Mouse (Mus musculus) monocyte, adult 5-6 weeks (primary cell): ENCODE data around the gene Itm2b. TPM values are rescaled to one million over a fixed set of nuclear protein-coding genes. Genes with fewer than 3 reads are reported as not detected.

ENCODE experiments used
- ATAC-seq: fragments of 153-309, 156-312 bp; replicated peaks from 2 replicates; pipeline ENCODE4 v1.8.0; 2017; ENCODE audit warnings: mild to moderate bottlenecking; ENCODE audit not compliant: low TSS enrichment, insufficient number of reproducible peaks, severe bottlenecking, poor library complexity, low FRiP score
- total RNA-seq: library from RNA; stranded (forward); fragments of 200-1000, 200-491, 200-594 nt; gene quantifications from 3 replicates; pipeline ENCODE4 v1.2.3, GENCODE M21; 2017

Gene Itm2b
- total RNA-seq: 1,022 to 1,179 TPM (median 1,153 TPM) in 3 replicates

- peak; percentile 45 for ATAC-seq
These were observed at the start of gene Itm2b for GRCm38 (mm10) chr14:73384913-73385719. Gene Itm2b (minus strand): TSS chr14:73385289.

DNA sequence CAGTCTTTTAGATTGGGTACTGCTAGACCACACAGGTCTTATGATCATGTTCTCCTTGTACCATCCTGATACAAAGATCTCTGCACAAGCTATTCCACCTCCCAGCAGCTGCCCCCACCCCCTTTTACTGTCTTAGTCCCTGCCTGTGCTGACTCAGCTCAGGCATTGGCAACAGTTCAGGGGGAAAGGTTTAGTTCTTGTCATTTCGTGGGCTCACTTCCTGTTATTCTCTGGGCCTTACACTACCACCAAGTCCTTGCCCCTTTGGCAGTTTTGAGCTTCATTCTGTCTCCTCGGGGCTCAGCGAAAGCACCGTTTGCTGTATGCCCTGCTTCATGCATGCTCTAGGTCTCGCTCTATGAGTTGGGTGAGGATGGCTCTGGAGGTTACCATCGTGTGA is 48.4 kb upstream of the Itm2b start:
- peak; percentile 80 for ATAC-seq

DNA sequence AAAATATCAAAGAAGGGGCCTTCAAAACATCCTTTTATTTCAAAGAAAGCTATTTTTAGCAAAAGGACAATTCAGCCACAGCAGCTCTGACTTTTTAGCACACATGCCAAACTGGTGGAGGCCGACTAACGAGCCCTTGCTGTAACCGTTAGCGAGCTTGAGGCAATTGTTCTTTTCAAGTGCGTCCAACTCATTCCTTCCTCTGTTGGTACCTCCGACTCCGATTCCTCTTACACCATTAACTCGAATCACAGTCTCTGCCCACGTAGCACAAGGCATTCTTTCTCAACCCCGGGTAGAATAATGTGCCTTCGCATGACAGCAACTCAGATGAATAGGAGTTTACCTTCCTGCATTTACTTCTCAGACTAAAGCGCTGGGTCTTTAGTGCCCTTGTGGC is 45.5 kb upstream of the Itm2b start:
- no peak for ATAC-seq

- no peak for ATAC-seq
These were observed 40.5 kb upstream of the Itm2b start for GRCm38 (mm10) chr14:73425571-73426041.

- no peak for ATAC-seq
These were observed 39.9 kb upstream of the Itm2b start for GRCm38 (mm10) chr14:73424961-73425360.

GRCm38 (mm10) chr14:73423542-73423941 is 38.5 kb upstream of the Itm2b start:
- no peak for ATAC-seq

- no peak for ATAC-seq
These were observed 37.5 kb upstream of the Itm2b start for GRCm38 (mm10) chr14:73422621-73423020.

DNA sequence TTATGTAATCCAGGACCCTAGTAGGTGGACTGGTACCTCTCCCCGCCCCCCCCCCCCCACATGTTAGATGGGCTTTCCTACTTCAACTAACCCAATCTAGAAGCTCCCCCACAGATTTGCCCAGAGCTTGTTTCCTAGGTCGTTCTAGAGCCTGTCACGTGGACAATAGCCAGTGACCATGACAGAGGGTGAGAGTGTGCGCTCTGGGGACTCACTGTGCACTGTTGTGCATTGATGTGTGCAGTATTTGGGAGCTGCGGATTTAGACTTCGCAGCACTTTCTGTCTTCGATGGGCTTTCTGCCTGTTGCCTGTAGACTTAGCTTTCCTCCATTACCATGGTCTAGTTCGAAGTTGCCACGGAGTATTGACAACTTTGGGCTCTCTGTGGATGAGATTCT is 36.5 kb upstream of the Itm2b start:
- ATAC-seq: no peak

DNA sequence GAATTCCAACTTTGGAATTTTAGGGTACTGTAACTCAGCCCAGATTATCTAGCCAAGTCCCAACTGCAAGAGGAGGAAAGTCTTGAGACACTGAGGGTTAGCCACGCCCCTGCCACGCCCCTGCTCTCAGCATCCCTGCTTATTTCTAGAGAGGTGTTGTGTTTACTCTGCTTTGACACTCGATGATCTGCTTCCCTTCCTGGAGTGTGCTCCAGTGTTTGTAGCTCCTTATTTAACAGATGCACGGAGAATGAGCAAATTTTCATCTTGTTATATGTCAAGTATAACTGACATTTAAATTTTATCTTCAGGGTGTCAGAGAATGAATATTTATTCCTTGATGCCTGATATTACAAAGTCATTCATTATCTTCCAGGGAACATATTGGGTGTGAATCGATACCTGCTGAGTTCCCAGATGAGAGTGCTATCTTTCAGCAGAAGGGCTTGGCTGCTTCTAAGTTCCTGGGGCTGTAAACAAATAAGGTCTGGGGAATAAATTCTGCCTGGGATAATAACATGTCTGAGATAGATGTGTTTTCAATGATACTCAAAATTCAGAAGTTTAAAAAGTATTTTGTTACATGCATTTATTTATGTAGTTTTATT is 35.2 kb upstream of the Itm2b start:
- no peak for ATAC-seq

DNA sequence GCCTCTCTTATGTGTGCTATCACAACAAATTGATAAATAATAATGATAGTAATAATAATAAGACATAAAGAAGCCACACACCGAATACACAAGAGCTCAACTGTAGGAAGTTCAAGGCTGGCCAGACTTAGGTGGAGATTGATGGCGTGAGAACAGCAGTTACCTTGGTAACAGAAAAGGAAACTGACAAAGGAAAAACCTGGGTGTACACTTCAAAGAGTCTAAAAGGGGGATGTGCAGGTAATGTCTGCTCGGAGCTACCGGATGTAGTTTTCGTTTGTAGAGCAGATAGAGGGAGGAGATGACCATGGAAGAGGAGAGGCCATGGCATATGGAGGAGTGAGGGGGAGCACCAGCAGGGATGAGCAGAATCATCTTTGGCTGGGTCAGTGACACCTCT is 31.4 kb upstream of the Itm2b start:
- no peak for ATAC-seq

GRCm38 (mm10) chr14:73415376-73416035 is 30.4 kb upstream of the Itm2b start:
- no peak for ATAC-seq

- no peak for ATAC-seq
These were observed 26.6 kb upstream of the Itm2b start for GRCm38 (mm10) chr14:73411729-73412128.

- ATAC-seq: peak; percentile 85
These were observed 25.0 kb upstream of the Itm2b start for GRCm38 (mm10) chr14:73410083-73410482.

DNA sequence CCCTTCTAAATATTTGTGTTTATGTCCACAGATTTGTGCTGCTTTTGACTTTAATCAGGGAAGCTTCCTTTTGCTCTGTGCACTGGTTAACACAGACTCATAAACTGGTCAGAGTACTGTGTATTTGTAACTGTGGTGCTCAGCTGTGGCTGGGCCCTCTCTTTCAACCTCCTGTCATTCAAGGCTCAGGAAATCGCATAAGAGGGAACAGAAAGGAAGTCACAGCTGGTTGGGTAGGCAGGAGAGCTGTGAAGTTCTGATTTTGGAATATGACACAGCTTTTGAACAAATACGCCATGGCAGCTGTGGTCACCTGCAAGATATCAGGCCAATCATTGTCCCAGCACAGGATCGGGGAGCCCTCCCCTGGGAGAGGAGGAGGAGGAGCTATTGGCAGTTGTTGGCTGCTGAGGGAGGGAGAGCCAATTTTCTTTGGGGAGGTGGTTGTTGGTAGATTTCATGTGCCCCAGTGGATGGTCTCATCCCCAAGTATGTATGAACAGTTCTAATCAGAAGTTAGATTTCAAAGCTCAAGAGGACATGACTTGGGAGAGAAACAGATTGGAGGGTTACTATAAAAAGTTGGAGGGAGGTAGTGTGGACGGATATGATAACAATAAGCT is 23.2 kb upstream of the Itm2b start:
- ATAC-seq: no peak

GRCm38 (mm10) chr14:73404016-73404415 is 18.9 kb upstream of the Itm2b start:
- no peak for ATAC-seq

GRCm38 (mm10) chr14:73403351-73403750 is 18.3 kb upstream of the Itm2b start:
- ATAC-seq: 0 out of 2 replicates have a peak, but pooled peaks have one; percentile 47

- no peak for ATAC-seq
These were observed 17.4 kb upstream of the Itm2b start for GRCm38 (mm10) chr14:73402296-73403035.

DNA sequence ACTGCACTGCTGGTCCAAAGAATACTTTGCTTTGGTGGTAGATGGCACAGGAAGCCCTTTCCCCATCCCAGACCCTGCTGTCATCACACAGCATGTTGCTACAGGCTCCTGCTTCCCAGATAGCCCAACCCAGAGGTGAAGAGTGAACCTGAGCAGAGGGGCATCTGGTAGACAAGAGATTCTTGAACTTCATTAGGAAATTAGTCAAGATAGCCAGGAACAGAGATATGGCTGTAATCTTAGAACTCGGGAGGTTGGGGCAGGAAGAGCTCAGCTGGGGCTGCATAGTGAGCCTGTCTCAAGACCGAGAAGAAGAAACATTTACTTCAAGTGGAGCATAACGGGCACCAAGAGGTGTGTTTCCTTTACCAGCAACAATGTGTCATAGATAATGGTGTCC is 16.3 kb upstream of the Itm2b start:
- no peak for ATAC-seq
